Mouse (Mus musculus): ENCODE data around the gene Sox10.

DNA sequence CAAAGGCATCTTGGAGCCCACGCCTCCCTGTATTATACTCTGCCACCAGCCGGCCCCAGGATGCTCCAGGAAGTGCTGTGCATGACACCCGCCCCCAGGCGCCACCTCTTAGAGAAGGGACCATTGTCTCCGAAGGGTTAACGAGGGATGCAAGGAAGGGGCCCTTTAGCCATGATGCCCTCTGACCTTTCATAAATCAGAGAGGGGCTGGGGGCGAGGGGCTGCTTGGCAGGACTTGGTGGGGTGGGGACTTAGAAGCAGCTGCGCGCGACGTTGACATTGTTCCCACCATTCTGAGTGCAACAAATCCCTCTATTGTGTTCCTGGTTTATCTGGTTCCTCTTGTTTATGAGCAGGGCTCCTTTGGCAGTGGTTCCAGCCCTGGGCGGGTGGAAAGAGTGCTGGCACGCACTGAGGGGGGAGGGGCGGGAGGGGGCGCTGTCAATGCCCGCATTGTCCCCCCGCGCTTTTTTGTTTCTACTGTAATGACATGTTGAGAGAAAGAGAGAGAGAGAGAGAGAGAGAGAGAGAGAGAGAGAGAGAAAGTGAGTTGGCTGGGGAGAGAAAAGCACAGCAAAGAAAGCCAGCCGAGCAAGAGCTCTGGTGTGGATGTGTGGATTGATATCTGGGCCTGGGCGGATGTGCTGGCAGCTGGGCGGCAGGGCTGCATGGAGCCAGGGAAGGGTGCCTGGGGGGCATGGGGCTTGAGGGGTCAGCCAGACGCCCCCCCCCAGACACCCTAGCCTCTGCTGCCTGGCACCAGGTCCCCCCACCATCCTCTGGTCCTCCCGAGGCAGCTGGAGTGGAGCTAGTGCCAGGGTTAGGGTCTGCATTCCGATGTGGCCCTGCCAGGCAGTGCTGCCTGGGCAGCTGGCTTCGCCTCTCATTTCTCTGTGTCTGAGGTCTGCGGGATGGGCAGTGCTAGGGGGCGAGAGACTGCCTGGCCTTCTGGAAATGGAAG, 28.1 kb upstream of the Sox10 start:
- TF ChIP-seq CTCF (conservative IDR thresholded peaks at IDR 0.05; ENCODE audit: insufficient read depth, insufficient read length, low read depth, low read length) (no peak), POLR2A (IDR thresholded peaks at IDR 0.05; ENCODE audit: low read depth, low read length) (no peak)
